In the genomic region with DNA sequence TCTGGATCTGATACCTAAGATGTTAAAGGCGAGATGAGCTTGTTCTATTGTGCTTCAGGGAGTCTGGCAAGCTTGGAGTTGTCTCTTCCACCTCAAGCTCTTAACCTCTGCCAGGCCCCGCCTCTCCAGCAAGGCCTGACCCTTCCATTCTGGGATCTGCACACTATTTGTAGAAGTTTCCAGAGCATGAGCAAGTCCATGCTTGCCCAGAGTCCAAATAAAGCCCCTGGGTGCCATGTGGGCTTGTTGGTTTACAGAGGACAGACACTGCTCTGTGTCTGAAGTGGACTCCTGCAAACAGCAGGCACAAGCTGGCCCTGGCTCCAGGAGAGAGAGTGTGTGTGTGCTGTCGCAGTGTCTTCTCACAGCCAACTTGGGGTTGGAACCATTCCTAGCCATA, we compare ENCODE assay signal across 14 mouse cellular contexts.
"Had no signal": no experiment of that assay in that cellular context is flagged by ENCODE, and none has a peak within 500 bp of the region (broad histone marks: within the 10 kb centered on the region; RNA-seq: fewer than 3 reads in every experiment).

No protein-coding gene starts in this region.

- H3K27ac ChIP-seq: limb, embryonic 13.5 days; liver, embryonic 14.5 days; midbrain, embryonic 10.5 days; neural tube, embryonic 15.5 days; stomach, embryonic 15.5 days had no signal

- H3K4me1 ChIP-seq: neural tube, embryonic 15.5 days; stomach, embryonic 15.5 days had no signal

- H3K36me3 ChIP-seq: limb, embryonic 13.5 days; midbrain, embryonic 10.5 days; neural tube, embryonic 15.5 days; stomach, embryonic 15.5 days had no signal

- H3K9me3 ChIP-seq: limb, embryonic 13.5 days; midbrain, embryonic 10.5 days; neural tube, embryonic 15.5 days; stomach, embryonic 15.5 days had no signal

- H3K4me3 ChIP-seq: limb, embryonic 13.5 days; midbrain, embryonic 10.5 days; myocyte; neural tube, embryonic 15.5 days; stomach, embryonic 15.5 days had no signal

- H3K27me3 ChIP-seq: limb, embryonic 13.5 days; neural tube, embryonic 15.5 days; stomach, embryonic 15.5 days had no signal

- DNase-seq: kidney, postnatal 25 days; layer of hippocampus, adult 9-11 months; left cerebral cortex, postnatal 4 days; lung, adult 2 months; midbrain, embryonic 14.5 days; right cerebral cortex, postnatal 4 days; thymus, adult 2 months; thymus, postnatal 25 days had no signal
